Mouse (Mus musculus): ENCODE measurements around the gene Clca4b. TPM values are rescaled to one million over a fixed set of nuclear protein-coding genes. Genes with fewer than 3 reads are reported as not detected.
"Not testable (repeated sequence)": the region's sequence is repeated elsewhere in the genome, so short reads cannot be mapped to it uniquely, and the experiment has no call there.

The Clca4b gene
- total and polyA plus RNA-seq, 3 experiments = 0.03 TPM; not detected in 2

- TF ChIP-seq MAFK (IDR thresholded peaks at IDR 0.05; ENCODE audit: borderline replicate concordance, low read depth, low read length) = no peak
Measured at GRCm38 (mm10) chr3:144950829-144951228, 18.5 kb upstream of the Clca4b start (continued).

- H3K36me3 ChIP-seq (ENCODE audit: control insufficient read depth in 1 of 2, insufficient read depth in 2 of 2, low read length in 2 of 2); H3K9me3 ChIP-seq (replicated peaks; ENCODE audit: insufficient read depth, low read length); H3K79me2 ChIP-seq (ENCODE audit: control insufficient read depth, insufficient read depth, low read length, poor library complexity); DNase-seq (ENCODE audit: low read depth, low spot score); H3K4me3 ChIP-seq (ENCODE audit: control insufficient read depth in 1 of 2, insufficient read depth in 1 of 2, low read depth in 2 of 2, low read length in 2 of 2); H3K9ac ChIP-seq (ENCODE audit: control insufficient read depth, low read depth, low read length, poor library complexity, severe bottlenecking); H3K27me3 ChIP-seq (ENCODE audit: control insufficient read depth in 1 of 2, insufficient read depth in 2 of 2, low read length in 2 of 2); H3K4me1 ChIP-seq (ENCODE audit: control insufficient read depth in 1 of 2, insufficient read depth in 2 of 2, low read length in 2 of 2); H3K27ac ChIP-seq (ENCODE audit: control insufficient read depth, low read depth, low read length): not testable (repeated sequence)
Measured at GRCm38 (mm10) chr3:144947376-144947775, 15.0 kb upstream of the Clca4b start.

DNA sequence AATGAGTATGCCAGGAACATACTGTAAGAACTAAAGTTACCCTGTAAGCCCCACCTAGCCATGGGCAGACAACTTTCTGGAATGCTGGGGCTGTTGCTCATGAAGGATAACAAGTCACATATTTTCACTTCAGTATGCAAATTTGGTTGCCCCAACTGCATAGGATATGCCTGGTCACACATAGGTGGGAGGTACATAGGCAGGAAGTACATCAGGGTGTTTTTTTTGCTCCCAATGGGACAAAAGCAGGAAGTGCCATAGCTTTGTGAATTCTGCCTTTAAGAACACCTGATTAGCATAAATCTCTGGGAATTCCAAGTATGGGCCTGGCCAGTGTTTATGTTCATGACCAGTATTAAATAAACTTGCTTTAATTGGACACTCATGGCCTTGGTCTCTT lies 1.3 kb upstream of the Clca4b start:
- not testable (repeated sequence) for H3K79me2 ChIP-seq (ENCODE audit: control insufficient read depth, insufficient read depth, low read length, poor library complexity); H3K4me1 ChIP-seq (ENCODE audit: control insufficient read depth in 1 of 2, insufficient read depth in 2 of 2, low read length in 2 of 2); H3K27me3 ChIP-seq (ENCODE audit: control insufficient read depth in 1 of 2, insufficient read depth in 2 of 2, low read length in 2 of 2); H3K9me3 ChIP-seq (replicated peaks; ENCODE audit: insufficient read depth, low read length); H3K9ac ChIP-seq (ENCODE audit: control insufficient read depth, low read depth, low read length, poor library complexity, severe bottlenecking)
- DNase-seq (ENCODE audit: low read depth, low spot score) = peak; percentile 71
- TF ChIP-seq ZNF384 (IDR thresholded peaks at IDR 0.05; ENCODE audit: low read depth, low read length) (peak; percentile 33; the same call in 1 of the 2 replicates), RCOR1 (IDR thresholded peaks at IDR 0.05; ENCODE audit: low read depth, low read length) (0 out of 2 replicates have a peak, but pooled peaks have one; percentile 24), ELF1 (IDR thresholded peaks at IDR 0.05; ENCODE audit: low read depth, low read length) (peak; percentile 70; the same call in 1 of the 2 replicates)
- peak overlapping the region; percentile 77 for H3K27ac ChIP-seq (ENCODE audit: control insufficient read depth, low read depth, low read length)
- peaks cover 0 to 17% of the 10 kb centered on the region in 2 experiments; a peak in 2 of 4 replicates for H3K36me3 ChIP-seq (ENCODE audit: control insufficient read depth in 1 of 2, insufficient read depth in 2 of 2, low read length in 2 of 2)
- H3K4me3 ChIP-seq (ENCODE audit: control insufficient read depth in 1 of 2, insufficient read depth in 1 of 2, low read depth in 2 of 2, low read length in 2 of 2) = peak overlapping the region in 1 of 2 experiments; percentile 28; a peak in 1 of 4 replicates

- peak overlapping the region; percentile 78 for H3K27ac ChIP-seq (ENCODE audit: control insufficient read depth, low read depth, low read length)
- peak; percentile 86 for DNase-seq (ENCODE audit: low read depth, low spot score)
- no peak overlapping the region for H3K9ac ChIP-seq (ENCODE audit: control insufficient read depth, low read depth, low read length, poor library complexity, severe bottlenecking)
- H3K4me1 ChIP-seq (ENCODE audit: control insufficient read depth in 1 of 2, insufficient read depth in 2 of 2, low read length in 2 of 2) = peaks cover 5 to 6% of the 10 kb centered on the region in 2 experiments; a peak in 3 of 4 replicates
- H3K36me3 ChIP-seq (ENCODE audit: control insufficient read depth in 1 of 2, insufficient read depth in 2 of 2, low read length in 2 of 2) = peaks cover 0 to 17% of the 10 kb centered on the region in 2 experiments; a peak in 2 of 4 replicates
- H3K79me2 ChIP-seq (ENCODE audit: control insufficient read depth, insufficient read depth, low read length, poor library complexity) = no peaks in the 10 kb centered on the region
- no peaks in the 10 kb centered on the region for H3K9me3 ChIP-seq (replicated peaks; ENCODE audit: insufficient read depth, low read length)
- no peak overlapping the region for H3K4me3 ChIP-seq (ENCODE audit: control insufficient read depth in 1 of 2, insufficient read depth in 1 of 2, low read depth in 2 of 2, low read length in 2 of 2)
- no peaks in the 10 kb centered on the region for H3K27me3 ChIP-seq (ENCODE audit: control insufficient read depth in 1 of 2, insufficient read depth in 2 of 2, low read length in 2 of 2)
- 0 out of 2 replicates have a peak, but pooled peaks have one; percentile 32 for TF ChIP-seq HCFC1 (IDR thresholded peaks at IDR 0.05; ENCODE audit: low read depth, low read length)
- no peak for TF ChIP-seq POLR2AphosphoS5 (IDR thresholded peaks at IDR 0.05; ENCODE audit: borderline replicate concordance, low read depth, low read length)
- no peak for TF ChIP-seq TBP (IDR thresholded peaks at IDR 0.05; ENCODE audit: low read depth, low read length)
- peak; percentile 53; the same call in 1 of the 2 replicates for TF ChIP-seq MXI1 (IDR thresholded peaks at IDR 0.05; ENCODE audit: low read depth, low read length)
- no peak for TF ChIP-seq CHD2 (IDR thresholded peaks at IDR 0.05; ENCODE audit: low read length)
- no peak for TF ChIP-seq MAX (IDR thresholded peaks at IDR 0.05; ENCODE audit: low read length)
- TF ChIP-seq USF2 (IDR thresholded peaks at IDR 0.05; ENCODE audit: borderline replicate concordance in 1 of 2, insufficient read depth in 1 of 2, low read depth in 1 of 2, low read length in 2 of 2) = no peak
- TF ChIP-seq GATA1 (IDR thresholded peaks at IDR 0.05; ENCODE audit: low read depth, low read length) = peak; percentile 67
- no peak for TF ChIP-seq USF1 (IDR thresholded peaks at IDR 0.05; ENCODE audit: low read depth, low read length)
- no peak for TF ChIP-seq ZKSCAN1 (IDR thresholded peaks at IDR 0.05; ENCODE audit: low read depth, low read length)
- TF ChIP-seq UBTF (IDR thresholded peaks at IDR 0.05; ENCODE audit: borderline replicate concordance, insufficient read depth, low read depth, low read length) = no peak
- 0 out of 4 replicates have a peak, but pooled peaks of 1 of the 2 experiments have one; percentile 19 for TF ChIP-seq POLR2A (IDR thresholded peaks at IDR 0.05; ENCODE audit: control insufficient read depth in 1 of 2, insufficient read depth in 1 of 2, low read depth in 1 of 2, low read length in 2 of 2, poor library complexity in 1 of 2)
- no peak for TF ChIP-seq RAD21 (IDR thresholded peaks at IDR 0.05; ENCODE audit: low read depth, low read length)
- TF ChIP-seq MYC (IDR thresholded peaks at IDR 0.05; ENCODE audit: low read depth, low read length) = no peak
- TF ChIP-seq MYB (IDR thresholded peaks at IDR 0.05; ENCODE audit: low read depth, low read length) = no peak
- TF ChIP-seq TAL1 (IDR thresholded peaks at IDR 0.05; ENCODE audit: low read length) = peak; percentile 32; the same call in 1 of the 2 replicates
- TF ChIP-seq BHLHE40 (IDR thresholded peaks at IDR 0.05; ENCODE audit: borderline replicate concordance, low read depth, low read length) = peak; percentile 15
- no peak for TF ChIP-seq GABPA (IDR thresholded peaks at IDR 0.05; ENCODE audit: low read depth, low read length)
- peak; percentile 26; the same call in 1 of the 2 replicates for TF ChIP-seq NRF1 (IDR thresholded peaks at IDR 0.05; ENCODE audit: insufficient read depth, low read depth, low read length, poor library complexity, severe bottlenecking)
Measured at GRCm38 (mm10) chr3:144933011-144933491, 722 bp upstream of the Clca4b start.
